Mouse (Mus musculus) erythroid progenitor cell, adult 5-6 weeks (primary cell): ENCODE data around the gene Cyp2a5. TPM values are rescaled to one million over a fixed set of nuclear protein-coding genes. Genes with fewer than 3 reads are reported as not detected.
"Not testable (repeated sequence)": the region's sequence is repeated elsewhere in the genome, so short reads cannot be mapped to it uniquely, and the experiment has no call there.

Experiments
- ATAC-seq: replicated peaks from 2 replicates; pipeline ENCODE4 v1.8.0; 2016; ENCODE audit warnings: moderate number of reproducible peaks, mild to moderate bottlenecking, moderate TSS enrichment, inconsistent platforms; ENCODE audit not compliant: poor library complexity, low FRiP score, severe bottlenecking
- total RNA-seq, 2 experiments: library from RNA; stranded (forward) in 1 of 2; stranded (reverse) in 1 of 2; fragments of 150-400 nt in 1 of 2; fragments of 186-747, 209-891 nt in 1 of 2; gene quantifications; 2 replicates each; pipeline versions ENCODE4 v1.2.3 to v1.2.4; 2015 to 2017; ENCODE audit warnings: low replicate concordance in 2 of 2

Cyp2a5 gene
- total RNA-seq (2015; ENCODE audit: low replicate concordance) (not detected in 2 replicates), total RNA-seq (2017; ENCODE audit: low replicate concordance) (not detected in 2 replicates)

GRCm38 (mm10) chr7:26835059-26835458 lies at the start of gene Cyp2a5:
Cyp2a5 (plus strand) TSS chr7:26835305.
- not testable (repeated sequence) for ATAC-seq

- not testable (repeated sequence) for ATAC-seq
These were observed 49.1 kb upstream of the Cyp2a5 start for GRCm38 (mm10) chr7:26786013-26786412.

GRCm38 (mm10) chr7:26789984-26790383 lies 45.1 kb upstream of the Cyp2a5 start:
- ATAC-seq, result no peak

GRCm38 (mm10) chr7:26800104-26800503 lies 35.0 kb upstream of the Cyp2a5 start:
- ATAC-seq, result no peak

GRCm38 (mm10) chr7:26800996-26801395 lies 34.1 kb upstream of the Cyp2a5 start:
- ATAC-seq, result no peak

- ATAC-seq, result no peak
These were observed 26.5 kb upstream of the Cyp2a5 start, which contains the start of gene Cyp2g1 for GRCm38 (mm10) chr7:26808592-26808991. Cyp2g1 (plus strand) TSS chr7:26808892.

- not testable (repeated sequence) for ATAC-seq
These were observed 3.4 kb upstream of the Cyp2a5 start for GRCm38 (mm10) chr7:26831556-26832292.

- ATAC-seq, result not testable (repeated sequence)
These were observed 2.4 kb upstream of the Cyp2a5 start for GRCm38 (mm10) chr7:26832668-26833067.

GRCm38 (mm10) chr7:26843400-26843799 lies 8.3 kb downstream of the Cyp2a5 start:
- ATAC-seq, result not testable (repeated sequence)

GRCm38 (mm10) chr7:26850063-26850462 lies 15.0 kb downstream of the Cyp2a5 start:
- not testable (repeated sequence) for ATAC-seq

- not testable (repeated sequence) for ATAC-seq
These were observed 43.5 kb downstream of the Cyp2a5 start for GRCm38 (mm10) chr7:26878581-26878980.

- ATAC-seq, result not testable (repeated sequence)
These were observed 45.5 kb downstream of the Cyp2a5 start for GRCm38 (mm10) chr7:26880600-26880999.

Other genes with a start within 250 kb of the Cyp2a5 start
- gene Vmn1r185, start 216.8 kb upstream of the Cyp2a5 start, total RNA-seq (2015; ENCODE audit: low replicate concordance), result not detected in 2 replicates
- not detected in 2 replicates for gene Vmn1r185, start 216.8 kb upstream of the Cyp2a5 start, total RNA-seq (2017; ENCODE audit: low replicate concordance)
- not detected in 2 replicates for gene Cyp2b23, start 148.9 kb upstream of the Cyp2a5 start, total RNA-seq (2015; ENCODE audit: low replicate concordance)
- gene Cyp2b23, start 148.9 kb upstream of the Cyp2a5 start, total RNA-seq (2017; ENCODE audit: low replicate concordance), result not detected in 2 replicates
- not detected in 2 replicates for gene Cyp2b19, start 78.2 kb upstream of the Cyp2a5 start, total RNA-seq (2015; ENCODE audit: low replicate concordance)
- not detected in 2 replicates for gene Cyp2b19, start 78.2 kb upstream of the Cyp2a5 start, total RNA-seq (2017; ENCODE audit: low replicate concordance)
- not detected in 2 replicates for gene Cyp2g1, start 26.4 kb upstream of the Cyp2a5 start, total RNA-seq (2015; ENCODE audit: low replicate concordance)
- gene Cyp2g1, start 26.4 kb upstream of the Cyp2a5 start, total RNA-seq (2017; ENCODE audit: low replicate concordance), result not detected in 2 replicates
- not detected in 2 replicates for gene Cyp2a22, start 104.1 kb downstream of the Cyp2a5 start, total RNA-seq (2015; ENCODE audit: low replicate concordance)
- 0.39 TPM in 1 of 2 replicates, not detected in the other for gene Cyp2a22, start 104.1 kb downstream of the Cyp2a5 start, total RNA-seq (2017; ENCODE audit: low replicate concordance)
- not detected in 2 replicates for gene Cyp2a12, start 193.8 kb downstream of the Cyp2a5 start, total RNA-seq (2015; ENCODE audit: low replicate concordance)
- gene Cyp2a12, start 193.8 kb downstream of the Cyp2a5 start, total RNA-seq (2017; ENCODE audit: low replicate concordance), result not detected in 2 replicates